Mouse (Mus musculus): ENCODE results near the gene Rchy1. TPM values are rescaled to one million over a fixed set of nuclear protein-coding genes. Genes with fewer than 3 reads are reported as not detected.
A peak's percentile ranks its signal among the peaks of the same experiment; 100 is the strongest.

Rchy1 gene
- polyA plus RNA-seq (2016; fragmentation: Nextera tagmentation; extraction: Ambion mirVana): 73.5 and 76.3 TPM in 2 replicates

DNA sequence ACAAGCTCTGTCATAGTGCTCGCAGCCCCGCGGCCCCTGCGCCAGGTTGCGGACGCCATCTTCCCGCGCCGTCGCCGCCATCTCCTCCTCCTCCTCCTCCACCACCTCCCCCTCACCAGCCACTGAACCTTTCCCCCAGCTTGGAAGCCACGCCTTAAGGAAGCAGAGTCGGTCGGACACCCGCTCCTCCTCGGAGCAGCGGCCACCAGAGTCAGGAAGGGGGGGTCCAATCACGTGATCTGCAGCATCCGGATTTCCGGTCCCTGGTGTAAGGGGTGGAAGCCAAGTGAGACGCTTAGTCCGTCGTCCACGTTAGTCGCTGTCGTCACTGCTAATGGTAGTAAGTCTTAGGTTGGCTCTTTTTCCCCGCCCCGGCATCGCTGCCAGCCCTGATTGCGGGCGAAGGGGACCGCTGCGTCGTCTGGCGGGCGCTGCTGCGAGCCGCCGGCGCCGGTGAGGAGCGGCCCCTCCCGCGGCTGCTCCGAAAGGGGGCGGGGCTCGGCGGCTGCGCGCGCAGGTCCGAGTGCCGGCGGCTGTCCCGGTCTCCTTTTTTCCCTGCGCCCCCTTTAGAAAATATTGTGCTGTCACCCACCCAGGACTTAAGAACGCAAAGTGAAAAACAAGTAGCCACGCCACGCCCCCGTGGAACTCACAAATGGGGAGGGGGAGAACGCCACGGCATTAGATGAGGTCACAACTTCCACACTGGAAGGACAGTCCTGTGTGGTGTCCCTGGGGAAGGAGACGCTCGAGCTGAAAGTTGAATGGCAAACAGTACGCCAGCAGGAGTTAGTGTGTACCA is at the start of gene Rchy1:
Rchy1 (minus strand) TSS at position 430 of the 802 bp plus-strand sequence.
- Histone ChIP-seq H3K9me3 (no peaks in the 10 kb centered on the region), H3K27ac (peak within 1 kb of the TSS; percentile 96), H3K27me3 (no peaks in the 10 kb centered on the region), H3K4me2 (peak within 1 kb of the TSS; percentile 62), H3K4me3 (replicated peaks) (peak within 1 kb of the TSS; percentile 63), H3K9ac (replicated peaks) (peak within 1 kb of the TSS; percentile 63), H3K36me3 (peaks cover 1% of the 10 kb centered on the region), H3K4me1 (replicated peaks) (peaks cover 20% of the 10 kb centered on the region)
- ATAC-seq (ENCODE audit: insufficient number of reproducible peaks, insufficient read depth, low FRiP score, low TSS enrichment, low read depth): peak; percentile 97
- under 1% methylated on average over 65 of the region's 65 CpGs for WGBS

DNA sequence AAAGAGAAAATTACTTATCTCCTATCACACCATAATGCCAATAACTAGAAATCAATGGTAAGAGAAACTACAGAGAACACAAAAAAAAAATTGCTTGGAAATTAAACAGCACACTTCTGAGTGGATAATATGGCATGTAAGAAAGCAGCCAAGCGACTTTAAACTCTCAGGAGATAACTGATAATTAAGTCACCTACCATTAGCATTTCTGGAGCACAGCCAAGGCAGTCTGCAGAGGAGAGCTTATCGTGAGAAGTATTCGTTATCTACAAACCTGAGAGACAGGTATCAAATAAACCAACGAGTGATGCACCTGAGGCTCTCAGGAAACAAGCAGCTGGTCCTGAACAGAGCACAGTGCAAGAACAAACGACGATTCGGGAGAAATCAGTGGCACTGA is 48.9 kb upstream of the Rchy1 start:
- Histone ChIP-seq H3K36me3 (no peaks in the 10 kb centered on the region), H3K4me3 (replicated peaks) (no peak overlapping the region), H3K4me1 (replicated peaks) (no peaks in the 10 kb centered on the region), H3K27me3 (no peaks in the 10 kb centered on the region), H3K4me2 (no peak overlapping the region), H3K27ac (no peak overlapping the region), H3K9me3 (no peaks in the 10 kb centered on the region), H3K9ac (replicated peaks) (no peak overlapping the region)
- 76% methylated on average over 7 of the region's 7 CpGs for whole genome bisulfite sequencing
- no peak for ATAC-seq (ENCODE audit: insufficient number of reproducible peaks, insufficient read depth, low FRiP score, low TSS enrichment, low read depth)

- Histone ChIP-seq H3K27me3 (no peaks in the 10 kb centered on the region), H3K9ac (replicated peaks) (no peak overlapping the region), H3K9me3 (no peaks in the 10 kb centered on the region), H3K36me3 (no peaks in the 10 kb centered on the region), H3K4me2 (no peak overlapping the region), H3K4me3 (replicated peaks) (no peak overlapping the region), H3K4me1 (replicated peaks) (no peaks in the 10 kb centered on the region), H3K27ac (no peak overlapping the region)
- 25% methylated on average over 2 of the region's 2 CpGs for WGBS
- ATAC-seq (ENCODE audit: insufficient number of reproducible peaks, insufficient read depth, low FRiP score, low TSS enrichment, low read depth): no peak
Measured at GRCm38 (mm10) chr5:92009827-92010226, 47.0 kb upstream of the Rchy1 start.

DNA sequence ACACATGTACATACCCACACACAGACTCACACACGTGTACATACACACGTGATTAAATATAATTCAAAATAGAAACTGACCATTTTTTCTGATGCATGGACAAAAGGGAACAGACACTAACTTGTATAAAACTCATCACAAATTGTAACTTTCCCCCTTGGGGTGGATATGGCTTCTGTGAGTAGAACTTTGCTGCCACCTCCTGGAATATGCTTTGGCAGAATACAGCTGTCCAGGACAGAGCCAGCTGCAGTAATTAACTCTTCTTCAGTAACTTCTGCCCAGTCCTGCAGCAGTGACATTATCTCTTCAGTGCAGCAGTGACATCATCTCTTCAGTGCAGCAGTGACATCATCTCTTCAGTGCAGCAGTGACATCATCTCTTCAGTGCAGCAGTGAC is 40.1 kb upstream of the Rchy1 start:
- Histone ChIP-seq H3K27me3 (no peaks in the 10 kb centered on the region), H3K4me3 (replicated peaks) (no peak overlapping the region), H3K9me3 (peaks cover 9% of the 10 kb centered on the region; the same call in 1 of the 2 replicates), H3K36me3 (no peaks in the 10 kb centered on the region), H3K4me2 (no peak overlapping the region), H3K9ac (replicated peaks) (no peak overlapping the region), H3K4me1 (replicated peaks) (no peaks in the 10 kb centered on the region), H3K27ac (no peak overlapping the region)
- WGBS: 63% methylated on average over 2 of the region's 2 CpGs
- no peak for ATAC-seq (ENCODE audit: insufficient number of reproducible peaks, insufficient read depth, low FRiP score, low TSS enrichment, low read depth)

DNA sequence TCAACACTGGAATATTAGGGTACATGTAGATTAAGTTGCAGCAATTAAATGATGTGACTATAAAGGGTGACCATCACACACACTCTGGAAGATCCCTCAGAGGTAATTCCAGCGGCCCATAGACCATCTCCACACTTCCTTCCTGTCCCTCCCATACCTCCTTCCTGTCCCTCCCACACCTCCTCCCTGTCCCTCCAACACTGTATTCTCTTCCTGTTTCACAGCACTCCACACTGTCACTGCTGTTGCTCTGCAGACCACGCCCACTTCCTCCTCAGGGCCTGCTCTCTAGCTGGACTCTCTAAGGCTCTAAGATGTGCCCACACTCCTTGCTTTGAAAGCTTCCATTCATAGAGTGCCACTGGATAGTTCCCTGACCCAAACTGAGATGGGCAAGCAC is 37.9 kb upstream of the Rchy1 start:
- Histone ChIP-seq H3K4me2 (no peak overlapping the region), H3K36me3 (no peaks in the 10 kb centered on the region), H3K9ac (replicated peaks) (no peak overlapping the region), H3K27me3 (no peaks in the 10 kb centered on the region), H3K27ac (no peak overlapping the region), H3K4me3 (replicated peaks) (no peak overlapping the region), H3K4me1 (replicated peaks) (no peaks in the 10 kb centered on the region), H3K9me3 (peaks cover 9% of the 10 kb centered on the region; the same call in 1 of the 2 replicates)
- 73% methylated on average over 2 of the region's 2 CpGs for WGBS
- ATAC-seq (ENCODE audit: insufficient number of reproducible peaks, insufficient read depth, low FRiP score, low TSS enrichment, low read depth): no peak

GRCm38 (mm10) chr5:91994546-91994945 is 31.7 kb upstream of the Rchy1 start:
- no peak overlapping the region for H3K9ac ChIP-seq (replicated peaks)
- no peaks in the 10 kb centered on the region for H3K27me3 ChIP-seq
- no peak for ATAC-seq (ENCODE audit: insufficient number of reproducible peaks, insufficient read depth, low FRiP score, low TSS enrichment, low read depth)
- H3K4me1 ChIP-seq (replicated peaks): no peaks in the 10 kb centered on the region
- no peak overlapping the region for H3K4me3 ChIP-seq (replicated peaks)
- H3K9me3 ChIP-seq: peaks cover 9% of the 10 kb centered on the region; the same call in 1 of the 2 replicates
- H3K27ac ChIP-seq: no peak overlapping the region
- 65% methylated on average over 13 of the region's 13 CpGs for WGBS
- no peaks in the 10 kb centered on the region for H3K36me3 ChIP-seq
- H3K4me2 ChIP-seq: no peak overlapping the region

DNA sequence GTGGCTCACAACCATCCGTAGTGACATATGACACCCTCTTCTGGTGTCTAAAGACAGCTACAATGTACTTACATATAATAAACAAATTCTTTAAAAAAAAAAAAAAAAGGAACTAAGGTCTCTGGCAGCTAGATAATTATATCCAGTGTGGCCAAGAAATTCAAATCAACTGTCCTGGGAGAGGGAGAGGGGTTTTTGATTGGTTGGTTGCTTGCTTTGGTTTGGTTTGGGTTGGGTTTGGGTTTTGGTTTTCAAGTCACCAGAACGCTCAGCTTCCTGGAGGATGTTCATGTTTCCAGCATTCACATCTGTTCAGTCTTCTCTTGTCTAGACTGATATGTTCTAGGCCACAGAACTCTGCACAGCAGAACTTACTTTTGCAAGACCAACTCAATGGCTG is 30.2 kb upstream of the Rchy1 start:
- WGBS: 90% methylated on average over 2 of the region's 2 CpGs
- Histone ChIP-seq H3K4me3 (replicated peaks) (no peak overlapping the region), H3K9ac (replicated peaks) (no peak overlapping the region), H3K9me3 (no peaks in the 10 kb centered on the region), H3K4me1 (replicated peaks) (no peaks in the 10 kb centered on the region), H3K36me3 (no peaks in the 10 kb centered on the region), H3K27me3 (no peaks in the 10 kb centered on the region), H3K4me2 (no peak overlapping the region), H3K27ac (no peak overlapping the region)
- ATAC-seq (ENCODE audit: insufficient number of reproducible peaks, insufficient read depth, low FRiP score, low TSS enrichment, low read depth): no peak

- Histone ChIP-seq H3K9me3 (no peaks in the 10 kb centered on the region), H3K4me2 (no peak overlapping the region), H3K4me3 (replicated peaks) (no peak overlapping the region), H3K27ac (no peak overlapping the region), H3K27me3 (no peaks in the 10 kb centered on the region), H3K9ac (replicated peaks) (no peak overlapping the region), H3K36me3 (no peaks in the 10 kb centered on the region), H3K4me1 (replicated peaks) (no peaks in the 10 kb centered on the region)
- ATAC-seq (ENCODE audit: insufficient number of reproducible peaks, insufficient read depth, low FRiP score, low TSS enrichment, low read depth): no peak
- WGBS: 83% methylated on average over 6 of the region's 6 CpGs
Measured at GRCm38 (mm10) chr5:91991191-91991937, 28.5 kb upstream of the Rchy1 start.

- Histone ChIP-seq H3K9ac (replicated peaks) (no peak overlapping the region), H3K27ac (no peak overlapping the region), H3K4me3 (replicated peaks) (no peak overlapping the region), H3K4me1 (replicated peaks) (no peaks in the 10 kb centered on the region), H3K9me3 (no peaks in the 10 kb centered on the region), H3K4me2 (no peak overlapping the region), H3K36me3 (no peaks in the 10 kb centered on the region), H3K27me3 (no peaks in the 10 kb centered on the region)
- no peak for ATAC-seq (ENCODE audit: insufficient number of reproducible peaks, insufficient read depth, low FRiP score, low TSS enrichment, low read depth)
- 85% methylated on average over 9 of the region's 9 CpGs for WGBS
Measured at GRCm38 (mm10) chr5:91989261-91989660, 26.4 kb upstream of the Rchy1 start.

GRCm38 (mm10) chr5:91987799-91988198 is 24.9 kb upstream of the Rchy1 start:
- no peak for ATAC-seq (ENCODE audit: insufficient number of reproducible peaks, insufficient read depth, low FRiP score, low TSS enrichment, low read depth)
- Histone ChIP-seq H3K27ac (no peak overlapping the region), H3K9me3 (no peaks in the 10 kb centered on the region), H3K27me3 (no peaks in the 10 kb centered on the region), H3K4me3 (replicated peaks) (no peak overlapping the region), H3K36me3 (no peaks in the 10 kb centered on the region), H3K4me1 (replicated peaks) (no peaks in the 10 kb centered on the region), H3K4me2 (no peak overlapping the region), H3K9ac (replicated peaks) (no peak overlapping the region)
- WGBS: 91% methylated on average over 2 of the region's 2 CpGs

- H3K27me3 ChIP-seq: no peaks in the 10 kb centered on the region
- no peak within 1 kb of the TSS for H3K27ac ChIP-seq
- H3K36me3 ChIP-seq: no peaks in the 10 kb centered on the region
- H3K4me3 ChIP-seq (replicated peaks): no peak within 1 kb of the TSS
- WGBS: 66% methylated on average over 4 of the region's 4 CpGs
- ATAC-seq (ENCODE audit: insufficient number of reproducible peaks, insufficient read depth, low FRiP score, low TSS enrichment, low read depth): no peak
- H3K9me3 ChIP-seq: no peaks in the 10 kb centered on the region
- no peak within 1 kb of the TSS for H3K4me2 ChIP-seq
- H3K4me1 ChIP-seq (replicated peaks): no peaks in the 10 kb centered on the region
- no peak within 1 kb of the TSS for H3K9ac ChIP-seq (replicated peaks)
Measured at GRCm38 (mm10) chr5:91987236-91987635, 24.4 kb upstream of the Rchy1 start, which contains the start of gene Odaph. Gene Odaph (plus strand): TSS chr5:91987475.

All from limb, embryonic 12.5 days (tissue).